Mouse (Mus musculus) cerebellum, adult 2 months (tissue): ENCODE data around the gene Hist2h4. TPM values are rescaled to one million over a fixed set of nuclear protein-coding genes. Genes with fewer than 3 reads are reported as not detected.

ENCODE experiments used
- DNase-seq, 2 experiments: peaks; one replicate each; pipeline ENCODE4 v3.0.0; 2021
- H3K27ac ChIP-seq: fragments of 200-500 bp; 2 replicates; pipeline ENCODE4 v1.5.1; 2012; ENCODE audit warnings: low read length, control low read depth, inconsistent platforms; ENCODE audit not compliant: insufficient read depth
- H3K27me3 ChIP-seq: fragments of 200-500 bp; 2 replicates; pipeline ENCODE4 v1.6.1; 2012; ENCODE audit warnings: inconsistent platforms, mild to moderate bottlenecking, low read length, moderate library complexity; ENCODE audit not compliant: control insufficient read depth, insufficient read depth
- H3K4me1 ChIP-seq: fragments of 200-500 bp; 2 replicates; pipeline ENCODE4 v1.6.1; 2011; ENCODE audit warnings: low read length; ENCODE audit not compliant: control insufficient read depth, insufficient read depth
- H3K4me3 ChIP-seq: fragments of 200-500 bp; replicated peaks from 2 replicates; pipeline ENCODE3; 2011; ENCODE audit warnings: mild to moderate bottlenecking, low read depth, low read length, control low read depth; ENCODE audit not compliant: insufficient read depth
- CTCF ChIP-seq: fragments of 200-500 bp; IDR thresholded peaks from 2 replicates; pipeline ENCODE4 v1.5.1; 2011; ENCODE audit warnings: low read depth, mild to moderate bottlenecking, control low read depth, low read length, moderate library complexity, borderline replicate concordance; ENCODE audit not compliant: insufficient read depth
- POLR2A ChIP-seq: fragments of 200-500 bp; IDR thresholded peaks from 2 replicates; pipeline ENCODE4 v1.6.1; 2011; ENCODE audit warnings: low read length, control low read depth, borderline replicate concordance; ENCODE audit not compliant: insufficient read depth
- WGBS: fragments of 180-500 bp; shearing (Covaris S2); methylation state at CpG from one replicate; pipeline ENCODE4 v1.1.7; 2018; 5-methylcytosine and 5-hydroxymethylcytosine counted together
- polyA plus RNA-seq: library from polyadenylated mRNA; depleted of rRNA; stranded (reverse); fragments of >200 nt; gene quantifications from 2 replicates; pipeline ENCODE4 v1.2.3, GENCODE M21; 2012; rRNA removed

The Hist2h4 gene
- polyA plus RNA-seq, 1 experiment, result 6.2 TPM

DNA sequence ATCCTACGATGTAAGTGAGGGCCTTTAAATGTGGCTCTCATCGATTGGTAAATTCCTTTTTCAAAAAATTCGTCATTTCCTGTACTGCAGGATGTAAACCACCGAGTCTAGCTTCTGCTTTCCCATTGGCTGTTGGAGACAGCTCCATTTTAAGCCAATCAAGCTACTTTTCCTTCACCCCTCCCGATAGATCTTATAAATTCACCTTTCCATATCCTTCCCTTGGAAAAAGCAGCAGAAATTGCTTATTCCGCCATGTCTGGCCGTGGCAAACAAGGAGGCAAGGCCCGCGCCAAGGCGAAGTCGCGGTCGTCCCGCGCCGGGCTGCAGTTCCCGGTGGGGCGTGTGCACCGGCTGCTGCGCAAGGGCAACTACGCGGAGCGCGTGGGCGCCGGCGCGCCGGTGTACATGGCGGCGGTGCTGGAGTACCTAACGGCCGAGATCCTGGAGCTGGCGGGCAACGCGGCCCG, 43.4 kb downstream of the Hist2h4 start, which contains the start of the genes Bola1 and Hist2h2ab:
TSS of gene Bola1 (minus strand) at position 49 of the 470 bp plus-strand sequence.
TSS of gene Hist2h2ab (plus strand) at position 205 of the 470 bp plus-strand sequence.
- WGBS, result under 1% methylated on average over 37 of the region's 37 CpGs
- H3K4me3 ChIP-seq, result peak within 1 kb of the TSS; percentile 91

DNA sequence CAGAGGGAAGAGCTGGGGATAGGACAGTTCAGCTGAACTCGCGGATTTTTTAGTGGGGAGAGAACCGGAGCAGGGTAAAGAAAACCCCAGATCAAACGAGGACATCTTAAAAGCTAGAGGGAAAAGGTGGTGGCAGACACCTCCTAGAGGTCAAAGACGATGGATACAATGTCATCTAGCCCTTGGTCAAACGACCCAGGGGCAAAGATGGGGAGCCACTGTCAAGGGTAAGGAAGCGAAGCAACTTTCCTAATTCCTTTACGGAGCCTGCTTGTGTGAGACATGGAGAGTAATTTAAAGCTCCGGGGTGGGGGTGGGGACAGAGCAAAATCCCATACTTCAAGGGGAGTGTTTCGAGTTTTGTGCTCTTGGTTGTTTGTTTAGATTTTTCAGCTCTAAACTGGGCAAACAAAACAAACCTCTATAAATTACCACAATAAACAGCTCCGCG, 43.9 kb downstream of the Hist2h4 start:
- peak overlapping the region; percentile 91 for H3K4me3 ChIP-seq
- peak in 1 of 2 experiments; percentile 62 for DNase-seq
- peaks cover 4% of the 10 kb centered on the region; the same call in 1 of the 2 replicates for H3K4me1 ChIP-seq
- WGBS, result under 1% methylated on average over 12 of the region's 12 CpGs
- TF ChIP-seq POLR2A (no peak), CTCF (peak; percentile 44; the same call in 1 of the 2 replicates)
- peak overlapping the region; percentile 99 for H3K27ac ChIP-seq
- H3K27me3 ChIP-seq, result no peaks in the 10 kb centered on the region

More for the DNA sequence above, 43.4 kb downstream of the Hist2h4 start, which contains the start of the genes Bola1 and Hist2h2ab:
- TF ChIP-seq POLR2A (peak; percentile 79; the same call in 1 of the 2 replicates), CTCF (no peak)
- Histone ChIP-seq H3K27me3 (no peaks in the 10 kb centered on the region), H3K27ac (peak within 1 kb of the TSS; percentile 99), H3K4me1 (peaks cover 4% of the 10 kb centered on the region; the same call in 1 of the 2 replicates)
- peak; percentile 87 to 91 for DNase-seq

Other genes with a start within 250 kb of the Hist2h4 start
- gene Vps45, start 204.8 kb downstream of the Hist2h4 start, polyA plus RNA-seq, result 33.3 and 33.6 TPM in 2 replicates
- 26.3 and 30.0 TPM in 2 replicates for gene Otud7b, start 158.8 kb downstream of the Hist2h4 start, polyA plus RNA-seq
- 22.5 and 24.4 TPM in 2 replicates for gene Mtmr11, start 101.3 kb downstream of the Hist2h4 start, polyA plus RNA-seq
- 59.5 and 66.4 TPM in 2 replicates for gene Sf3b4, start 91.0 kb downstream of the Hist2h4 start, polyA plus RNA-seq
- 399 and 405 TPM in 2 replicates for gene Sv2a, start 82.2 kb downstream of the Hist2h4 start, polyA plus RNA-seq
- 47.0 and 47.8 TPM in 2 replicates for gene Bola1, start 43.6 kb downstream of the Hist2h4 start, polyA plus RNA-seq
- gene Hist2h2ab, start 43.4 kb downstream of the Hist2h4 start, polyA plus RNA-seq, result 2.0 and 3.5 TPM in 2 replicates
- 2.2 and 4.8 TPM in 2 replicates for gene Hist2h2ac, start 42.4 kb downstream of the Hist2h4 start, polyA plus RNA-seq
- gene Hist2h2be, start 42.2 kb downstream of the Hist2h4 start, polyA plus RNA-seq, result 8.0 and 9.3 TPM in 2 replicates
- gene Hist2h3c2, start 24.2 kb downstream of the Hist2h4 start, polyA plus RNA-seq, result 4.5 and 6.3 TPM in 2 replicates
- 6.8 TPM in 1 of 2 replicates, not detected in the other for gene Hist2h2aa2, start 23.0 kb downstream of the Hist2h4 start, polyA plus RNA-seq
- gene Hist2h2aa1, start 17.8 kb downstream of the Hist2h4 start, polyA plus RNA-seq, result 127 and 149 TPM in 2 replicates
- gene Hist2h3c1, start 16.6 kb downstream of the Hist2h4 start, polyA plus RNA-seq, result not detected in 2 replicates
- 8.1 and 13.9 TPM in 2 replicates for gene Hist2h3b, start 5.3 kb upstream of the Hist2h4 start, polyA plus RNA-seq
- 5.4 and 6.7 TPM in 2 replicates for gene Hist2h2bb, start 6.4 kb upstream of the Hist2h4 start, polyA plus RNA-seq
- 2.0 TPM in 2 replicates for gene Fcgr1, start 30.7 kb upstream of the Hist2h4 start, polyA plus RNA-seq
- gene BC107364, start 189.0 kb upstream of the Hist2h4 start, polyA plus RNA-seq, result not detected in 2 replicates